Mouse (Mus musculus) heart, adult 10 weeks (tissue): ENCODE data around the gene Anln. TPM values are rescaled to one million over a fixed set of nuclear protein-coding genes. Genes with fewer than 3 reads are reported as not detected.

Source experiments
- polyA plus RNA-seq: library from polyadenylated mRNA; stranded (reverse); fragments of 350-450 nt; fragmentation: Illumina TruSeq; extraction: RNeasy Lipid Tissue Mini Kit (QIAGEN cat#74804); gene quantifications from one replicate; pipeline ENCODE4 v1.2.3, GENCODE M21; 2014; ENCODE audit warnings: low read depth, low replicate concordance

Gene Anln
- polyA plus RNA-seq, result 2.0 TPM

GRCm38 (mm10) chr9:22389021-22389476, at the start of gene Anln:
Gene Anln (minus strand): TSS chr9:22389188.

GRCm38 (mm10) chr9:22411002-22411857, 22.2 kb upstream of the Anln start, which contains the start of gene 9530077C05Rik:
Gene 9530077C05Rik (plus strand): TSS chr9:22411513.

GRCm38 (mm10) chr9:22307156-22307919, 81.7 kb downstream of the Anln start, which contains the start of gene Zfp810:
Gene Zfp810 (minus strand): TSS chr9:22307648.

Other genes starting within 250 kb of the Anln start
- 42.0 TPM for gene Pigyl, start 232.3 kb downstream of the Anln start, polyA plus RNA-seq
- not detected for gene Zfp872, start 201.1 kb downstream of the Anln start, polyA plus RNA-seq
- gene Zfp809, start 163.5 kb downstream of the Anln start, polyA plus RNA-seq, result 24.3 TPM
- gene Zfp599, start 129.3 kb downstream of the Anln start, polyA plus RNA-seq, result 0.16 TPM
- gene Zfp810, start 81.5 kb downstream of the Anln start, polyA plus RNA-seq, result 6.6 TPM
- 1.2 TPM for gene 9530077C05Rik, start 22.3 kb upstream of the Anln start, polyA plus RNA-seq
- gene Gm17545, start 65.1 kb upstream of the Anln start, polyA plus RNA-seq, result not detected
- 55.9 TPM for gene Rp9, start 80.6 kb upstream of the Anln start, polyA plus RNA-seq
- 8.0 TPM for gene Bbs9, start 86.5 kb upstream of the Anln start, polyA plus RNA-seq